Mouse (Mus musculus): Measurements from ENCODE around the gene Kcnj1. TPM values are rescaled to one million over a fixed set of nuclear protein-coding genes. Genes with fewer than 3 reads are reported as not detected.

The Kcnj1 gene
- polyA plus RNA-seq, 1 experiment: not detected

DNA sequence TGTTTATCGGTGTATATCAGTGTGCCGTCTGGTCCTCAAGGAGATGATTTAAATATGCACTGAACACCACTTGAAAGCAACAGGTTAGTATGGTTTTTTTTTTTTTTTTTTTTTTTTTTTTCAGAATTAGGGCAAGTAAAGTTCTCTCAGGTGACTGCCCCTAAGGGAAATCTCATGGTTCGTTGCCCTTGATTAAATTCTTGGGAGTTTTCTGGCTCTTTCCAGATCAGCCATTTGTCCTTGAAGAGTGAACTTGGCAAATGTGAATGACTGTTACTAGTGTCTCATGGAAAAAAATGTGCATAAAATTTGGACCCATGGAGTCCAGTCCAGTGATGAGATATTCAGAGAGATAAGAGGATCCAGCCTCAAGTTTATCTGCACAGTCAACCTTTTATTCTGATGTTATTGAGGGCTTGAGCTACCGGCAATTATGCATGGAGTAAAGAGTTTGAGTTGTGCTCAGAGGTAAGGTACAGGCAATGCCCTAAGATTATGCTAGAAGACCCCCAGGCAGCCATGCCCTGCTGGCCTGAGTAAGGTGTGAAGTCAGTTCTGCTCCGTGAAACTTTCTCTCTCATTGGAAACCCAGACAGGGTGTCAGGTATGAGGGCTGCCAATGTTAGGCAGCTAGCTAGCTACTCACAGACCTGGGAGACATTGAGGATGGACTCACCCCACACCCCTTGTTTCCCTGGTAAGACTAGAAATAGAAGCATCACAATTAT is 4.7 kb downstream of the Kcnj1 start:
- H3K36me3 ChIP-seq (ENCODE audit: control insufficient read depth, insufficient read depth): no peaks in the 10 kb centered on the region
- no peaks in the 10 kb centered on the region for H3K79me2 ChIP-seq (ENCODE audit: control insufficient read depth, insufficient read depth)
- H3K79me3 ChIP-seq (ENCODE audit: low read depth): no peaks in the 10 kb centered on the region
- no peak for TF ChIP-seq MYOG (IDR thresholded peaks at IDR 0.05; ENCODE audit: control insufficient read depth, extremely low read depth, insufficient read length)
- H3K27me3 ChIP-seq (ENCODE audit: control insufficient read depth, insufficient read depth, insufficient read length): peaks cover 5% of the 10 kb centered on the region
- no peak overlapping the region for H3ac ChIP-seq (ENCODE audit: control insufficient read depth, insufficient read length, low read depth)
- no peak overlapping the region for H3K4me3 ChIP-seq (ENCODE audit: insufficient read depth, poor library complexity, severe bottlenecking)

DNA sequence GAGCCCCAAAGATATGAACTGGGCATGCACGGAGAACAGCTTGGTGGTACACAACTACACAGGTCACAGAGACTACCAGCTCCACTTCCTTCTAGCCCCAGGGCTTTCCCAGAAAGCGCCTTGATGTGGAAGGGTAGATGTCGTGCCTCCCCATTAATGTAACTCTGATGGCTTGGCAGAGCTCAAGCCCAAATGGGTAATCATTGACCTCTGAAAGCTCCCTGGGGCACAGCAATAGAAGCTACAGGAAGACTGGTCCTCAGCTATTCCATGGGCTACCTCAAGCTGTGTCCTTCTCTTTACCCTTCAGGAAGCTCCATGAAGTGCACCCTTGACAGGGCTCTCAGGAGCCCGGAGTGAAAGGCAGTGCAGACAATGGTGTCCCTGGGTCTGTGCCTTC is 12.6 kb downstream of the Kcnj1 start:
- H3K36me3 ChIP-seq (ENCODE audit: control insufficient read depth, insufficient read depth): no peaks in the 10 kb centered on the region
- H3ac ChIP-seq (ENCODE audit: control insufficient read depth, insufficient read length, low read depth): no peak overlapping the region
- no peaks in the 10 kb centered on the region for H3K79me2 ChIP-seq (ENCODE audit: control insufficient read depth, insufficient read depth)
- H3K27me3 ChIP-seq (ENCODE audit: control insufficient read depth, insufficient read depth, insufficient read length): peaks cover 6% of the 10 kb centered on the region
- H3K79me3 ChIP-seq (ENCODE audit: low read depth): no peaks in the 10 kb centered on the region
- TF ChIP-seq MYOD1 (IDR thresholded peaks at IDR 0.05; ENCODE audit: control insufficient read depth, insufficient read length, low read depth) (no peak), USF1 (IDR thresholded peaks at IDR 0.05; ENCODE audit: low read depth) (no peak), MYOG (IDR thresholded peaks at IDR 0.05; ENCODE audit: control insufficient read depth, extremely low read depth, insufficient read length) (no peak), CTCF (IDR thresholded peaks at IDR 0.05; ENCODE audit: control insufficient read depth, insufficient read depth, insufficient read length) (no peak), FOSL1 (IDR thresholded peaks at IDR 0.05; ENCODE audit: insufficient read depth, low read length, poor library complexity, severe bottlenecking) (no peak), MAX (IDR thresholded peaks at IDR 0.05) (no peak), CEBPB (IDR thresholded peaks at IDR 0.05; ENCODE audit: low read depth) (no peak)
- H3K4me3 ChIP-seq (ENCODE audit: insufficient read depth, poor library complexity, severe bottlenecking): no peak overlapping the region

DNA sequence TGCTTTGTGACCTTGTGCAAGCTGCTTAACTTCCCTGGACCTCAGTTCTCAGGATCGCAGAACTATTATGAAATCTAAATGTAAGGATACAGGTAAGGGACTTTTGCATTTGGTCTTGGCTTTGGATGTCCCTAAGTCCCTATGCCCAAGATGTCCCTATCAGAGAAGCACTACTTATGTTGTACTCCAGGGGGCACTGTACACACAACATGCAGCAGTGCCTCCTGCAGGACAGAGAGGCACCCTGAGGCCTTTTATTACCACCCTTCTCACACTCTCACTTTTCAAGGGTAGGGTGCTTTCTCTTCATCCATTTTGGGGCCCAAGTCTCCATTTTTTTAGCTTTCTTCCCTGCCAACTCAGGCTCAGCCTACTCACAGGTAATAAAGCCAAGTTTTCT is 15.8 kb downstream of the Kcnj1 start:
- Histone ChIP-seq H3ac (ENCODE audit: control insufficient read depth, insufficient read length, low read depth) (no peak overlapping the region), H3K4me3 (ENCODE audit: insufficient read depth, poor library complexity, severe bottlenecking) (no peak overlapping the region), H3K27me3 (ENCODE audit: control insufficient read depth, insufficient read depth, insufficient read length) (peaks cover 28% of the 10 kb centered on the region), H3K79me2 (ENCODE audit: control insufficient read depth, insufficient read depth) (no peaks in the 10 kb centered on the region), H3K79me3 (ENCODE audit: low read depth) (no peaks in the 10 kb centered on the region), H3K36me3 (ENCODE audit: control insufficient read depth, insufficient read depth) (no peaks in the 10 kb centered on the region)
- TF ChIP-seq USF1 (IDR thresholded peaks at IDR 0.05; ENCODE audit: low read depth) (no peak), CEBPB (IDR thresholded peaks at IDR 0.05; ENCODE audit: low read depth) (no peak), CTCF (IDR thresholded peaks at IDR 0.05; ENCODE audit: control insufficient read depth, insufficient read depth, insufficient read length) (no peak), MYOG (IDR thresholded peaks at IDR 0.05; ENCODE audit: control insufficient read depth, extremely low read depth, insufficient read length) (no peak), MYOD1 (IDR thresholded peaks at IDR 0.05; ENCODE audit: control insufficient read depth, insufficient read length, low read depth) (no peak), MAX (IDR thresholded peaks at IDR 0.05) (no peak), FOSL1 (IDR thresholded peaks at IDR 0.05; ENCODE audit: insufficient read depth, low read length, poor library complexity, severe bottlenecking) (no peak)

DNA sequence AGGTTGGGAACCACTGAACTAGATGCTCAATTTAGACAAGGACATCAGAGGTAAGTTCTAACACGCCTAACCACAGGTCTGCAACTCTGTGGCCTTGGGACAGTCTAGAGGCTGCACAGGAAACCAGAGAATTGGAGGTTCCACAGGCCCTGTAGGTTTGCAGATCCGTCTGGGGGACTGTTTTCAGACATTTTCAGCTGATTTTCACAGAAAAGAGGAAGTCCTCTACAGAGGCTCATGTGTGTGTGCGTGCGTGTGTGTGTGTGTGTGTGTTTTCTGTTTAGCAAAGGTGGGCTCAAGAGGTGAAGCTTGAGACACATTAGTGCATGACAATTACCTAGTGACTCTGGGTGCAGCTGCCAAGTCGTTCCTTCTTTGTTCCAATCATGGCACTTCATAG is 18.8 kb downstream of the Kcnj1 start:
- Histone ChIP-seq H3K79me3 (ENCODE audit: low read depth) (no peaks in the 10 kb centered on the region), H3K27me3 (ENCODE audit: control insufficient read depth, insufficient read depth, insufficient read length) (peaks cover 31% of the 10 kb centered on the region), H3ac (ENCODE audit: control insufficient read depth, insufficient read length, low read depth) (no peak overlapping the region), H3K79me2 (ENCODE audit: control insufficient read depth, insufficient read depth) (no peaks in the 10 kb centered on the region), H3K36me3 (ENCODE audit: control insufficient read depth, insufficient read depth) (no peaks in the 10 kb centered on the region), H3K4me3 (ENCODE audit: insufficient read depth, poor library complexity, severe bottlenecking) (no peak overlapping the region)
- TF ChIP-seq FOSL1 (IDR thresholded peaks at IDR 0.05; ENCODE audit: insufficient read depth, low read length, poor library complexity, severe bottlenecking): no peak
- no peak for TF ChIP-seq CEBPB (IDR thresholded peaks at IDR 0.05; ENCODE audit: low read depth)
- TF ChIP-seq MYOG (IDR thresholded peaks at IDR 0.05; ENCODE audit: control insufficient read depth, extremely low read depth, insufficient read length): no peak
- no peak for TF ChIP-seq MYOD1 (IDR thresholded peaks at IDR 0.05; ENCODE audit: control insufficient read depth, insufficient read length, low read depth)
- no peak for TF ChIP-seq CTCF (IDR thresholded peaks at IDR 0.05; ENCODE audit: control insufficient read depth, insufficient read depth, insufficient read length)
- no peak for TF ChIP-seq USF1 (IDR thresholded peaks at IDR 0.05; ENCODE audit: low read depth)
- no peak for TF ChIP-seq MAX (IDR thresholded peaks at IDR 0.05)

DNA sequence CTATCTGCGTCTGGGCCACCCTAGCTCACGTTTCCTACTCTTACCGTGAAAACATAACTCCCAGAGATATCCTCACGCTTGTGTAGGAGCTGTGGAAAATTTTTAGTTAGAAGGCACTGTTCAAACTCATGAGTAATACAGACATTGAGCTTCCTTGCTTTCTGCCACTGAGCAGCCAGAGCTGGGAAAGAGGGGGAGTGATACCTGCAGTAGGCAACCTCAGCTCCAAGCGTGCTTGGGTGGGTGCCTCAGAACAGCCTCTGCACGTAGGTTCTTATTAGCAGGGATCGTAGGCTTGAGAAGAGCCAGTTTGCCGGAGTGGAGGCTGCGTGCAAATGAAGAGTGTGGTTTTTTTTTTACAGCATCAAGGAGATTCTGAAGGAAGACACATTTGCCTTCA is 19.4 kb downstream of the Kcnj1 start:
- Histone ChIP-seq H3K36me3 (ENCODE audit: control insufficient read depth, insufficient read depth) (no peaks in the 10 kb centered on the region), H3ac (ENCODE audit: control insufficient read depth, insufficient read length, low read depth) (no peak overlapping the region), H3K27me3 (ENCODE audit: control insufficient read depth, insufficient read depth, insufficient read length) (peaks cover 35% of the 10 kb centered on the region), H3K79me3 (ENCODE audit: low read depth) (no peaks in the 10 kb centered on the region), H3K79me2 (ENCODE audit: control insufficient read depth, insufficient read depth) (no peaks in the 10 kb centered on the region), H3K4me3 (ENCODE audit: insufficient read depth, poor library complexity, severe bottlenecking) (no peak overlapping the region)
- TF ChIP-seq USF1 (IDR thresholded peaks at IDR 0.05; ENCODE audit: low read depth) (no peak), MYOD1 (IDR thresholded peaks at IDR 0.05; ENCODE audit: control insufficient read depth, insufficient read length, low read depth) (no peak), MYOG (IDR thresholded peaks at IDR 0.05; ENCODE audit: control insufficient read depth, extremely low read depth, insufficient read length) (no peak), CEBPB (IDR thresholded peaks at IDR 0.05; ENCODE audit: low read depth) (no peak), FOSL1 (IDR thresholded peaks at IDR 0.05; ENCODE audit: insufficient read depth, low read length, poor library complexity, severe bottlenecking) (no peak), MAX (IDR thresholded peaks at IDR 0.05) (no peak), CTCF (IDR thresholded peaks at IDR 0.05; ENCODE audit: control insufficient read depth, insufficient read depth, insufficient read length) (no peak)

DNA sequence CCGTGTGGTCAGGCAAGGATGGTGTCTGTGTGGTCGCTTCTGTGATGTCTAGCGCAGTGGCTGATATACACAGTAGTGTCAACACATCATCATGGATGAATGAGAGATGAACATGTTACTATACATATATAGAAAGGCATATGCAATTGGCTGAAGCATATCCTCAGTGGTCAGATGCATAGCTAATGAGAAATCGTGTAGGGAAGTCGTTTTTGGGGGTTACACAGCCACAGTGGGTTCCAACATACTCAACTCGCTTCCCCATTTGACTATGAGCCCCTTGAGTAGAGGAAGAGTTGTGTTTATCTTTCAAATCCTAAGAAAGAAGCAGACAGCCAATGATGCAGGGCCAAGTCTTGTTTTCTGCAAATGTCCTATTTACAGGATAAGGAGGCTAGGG is 20.4 kb downstream of the Kcnj1 start:
- H3K79me2 ChIP-seq (ENCODE audit: control insufficient read depth, insufficient read depth): no peaks in the 10 kb centered on the region
- H3ac ChIP-seq (ENCODE audit: control insufficient read depth, insufficient read length, low read depth): no peak overlapping the region
- no peak overlapping the region for H3K4me3 ChIP-seq (ENCODE audit: insufficient read depth, poor library complexity, severe bottlenecking)
- no peaks in the 10 kb centered on the region for H3K79me3 ChIP-seq (ENCODE audit: low read depth)
- H3K36me3 ChIP-seq (ENCODE audit: control insufficient read depth, insufficient read depth): no peaks in the 10 kb centered on the region
- TF ChIP-seq MAX (IDR thresholded peaks at IDR 0.05): no peak
- no peak for TF ChIP-seq MYOD1 (IDR thresholded peaks at IDR 0.05; ENCODE audit: control insufficient read depth, insufficient read length, low read depth)
- no peak for TF ChIP-seq FOSL1 (IDR thresholded peaks at IDR 0.05; ENCODE audit: insufficient read depth, low read length, poor library complexity, severe bottlenecking)
- no peak for TF ChIP-seq MYOG (IDR thresholded peaks at IDR 0.05; ENCODE audit: control insufficient read depth, extremely low read depth, insufficient read length)
- no peak for TF ChIP-seq USF1 (IDR thresholded peaks at IDR 0.05; ENCODE audit: low read depth)
- TF ChIP-seq CEBPB (IDR thresholded peaks at IDR 0.05; ENCODE audit: low read depth): no peak
- TF ChIP-seq CTCF (IDR thresholded peaks at IDR 0.05; ENCODE audit: control insufficient read depth, insufficient read depth, insufficient read length): no peak
- peaks cover 35% of the 10 kb centered on the region for H3K27me3 ChIP-seq (ENCODE audit: control insufficient read depth, insufficient read depth, insufficient read length)

Measured in C2C12 (cell line).